Mouse (Mus musculus) left cerebral cortex, postnatal 14 days (tissue): ENCODE measurements around the gene Fscn2. TPM values are rescaled to one million over a fixed set of nuclear protein-coding genes. Genes with fewer than 3 reads are reported as not detected.
"Not testable (repeated sequence)": the region's sequence is repeated elsewhere in the genome, so short reads cannot be mapped to it uniquely, and the experiment has no call there.

ENCODE experiments used
- DNase-seq, 2 experiments: peaks; one replicate each; pipeline ENCODE4 v3.0.0; 2021 to 2022; ENCODE audit warnings: low spot score in 2 of 2, mixed read lengths in 1 of 2
- intact Hi-C: fragments of 180-260 bp; cut with DNase I; formaldehyde crosslinking; loops from one replicate; pipeline ENCODE4 v1.15.1; 2025
- total RNA-seq, 2 experiments: library from RNA; stranded (reverse); gene quantifications; 2 replicates each; pipeline ENCODE4 v1.2.3; 2021

Gene Fscn2
- total RNA-seq, 2 experiments from 2014 or later, result 0.80 TPM; not detected in 1

- intact Hi-C loops, result no loop called here
- DNase-seq, result peak in 1 of 2 experiments; percentile 6
These were observed 16.9 kb upstream of the Fscn2 start for GRCm38 (mm10) chr11:120344310-120344920.

- peak in 1 of 2 experiments; percentile 10 for DNase-seq
- intact Hi-C loops, result no loop called here
These were observed 16.2 kb upstream of the Fscn2 start for GRCm38 (mm10) chr11:120345067-120345681.

GRCm38 (mm10) chr11:120346383-120347034 lies 14.8 kb upstream of the Fscn2 start:
- DNase-seq, result peak in 1 of 2 experiments; percentile 2
- intact Hi-C loops, result not testable (repeated sequence)

GRCm38 (mm10) chr11:120347301-120347700 lies 14.0 kb upstream of the Fscn2 start:
- intact Hi-C loops, result no loop called here
- DNase-seq, result peak; percentile 7 to 8

- intact Hi-C loops, result loop anchor here (2.0 kb wide), 1 partner anchor 113 kb away; no protein-coding TSS in a partner anchor
- DNase-seq, result peak; percentile 87 to 89
These were observed 13.3 kb upstream of the Fscn2 start, which contains the start of gene Actg1 for GRCm38 (mm10) chr11:120347791-120348683. Actg1 (minus strand) TSS chr11:120348542.

- DNase-seq, result peak in 1 of 2 experiments; percentile 41
- intact Hi-C loops, result loop anchor here (2.0 kb wide), 1 partner anchor 114 kb away; no protein-coding TSS in a partner anchor
These were observed 12.5 kb upstream of the Fscn2 start for GRCm38 (mm10) chr11:120348684-120349370.

GRCm38 (mm10) chr11:120349371-120349985 lies 11.9 kb upstream of the Fscn2 start:
- peak; percentile 31 to 63 for DNase-seq
- intact Hi-C loops, result loop anchor here (2.0 kb wide), 1 partner anchor 115 kb away; no protein-coding TSS in a partner anchor

- intact Hi-C loops, result loop anchor here (2.0 kb wide), 1 partner anchor 115 kb away; no protein-coding TSS in a partner anchor
These were observed 11.2 kb upstream of the Fscn2 start for GRCm38 (mm10) chr11:120349986-120350702.

GRCm38 (mm10) chr11:120350711-120351110 lies 10.6 kb upstream of the Fscn2 start:
- intact Hi-C loops, result no loop called here
- DNase-seq, result peak; percentile 14 to 20

More at GRCm38 (mm10) chr11:120349986-120350702, 11.2 kb upstream of the Fscn2 start:
- DNase-seq, result peak; percentile 64 to 70

- intact Hi-C loops, result no loop called here
- DNase-seq, result peak; percentile 4 to 10
These were observed 9.9 kb upstream of the Fscn2 start for GRCm38 (mm10) chr11:120351250-120352092.

GRCm38 (mm10) chr11:120352093-120352350 lies 9.3 kb upstream of the Fscn2 start:
- intact Hi-C loops, DNase-seq: not testable (repeated sequence)

GRCm38 (mm10) chr11:120352571-120353290 lies 8.6 kb upstream of the Fscn2 start:
- intact Hi-C loops, result no loop called here
- DNase-seq, result peak; percentile 45 to 57

GRCm38 (mm10) chr11:120353500-120354303 lies 7.6 kb upstream of the Fscn2 start:
- intact Hi-C loops, result no loop called here
- peak; percentile 34 to 50 for DNase-seq

GRCm38 (mm10) chr11:120354304-120355276 lies 6.7 kb upstream of the Fscn2 start:
- intact Hi-C loops, result no loop called here
- DNase-seq, result no peak
